Mouse (Mus musculus) spleen, adult 18-20 months (tissue): ENCODE results near the gene Plxna2.

Source experiments
- DNase-seq, 2 experiments: peaks; one replicate each; pipeline ENCODE4 v3.0.0; 2022; ENCODE audit warnings: mixed read lengths in 2 of 2

Plxna2 gene

GRCm38 (mm10) chr1:194617918-194618317, at the start of gene Plxna2:
TSS of gene Plxna2 (plus strand) at chr1:194618218.
- DNase-seq = no peak

- DNase-seq = no peak
These were observed 44.1 kb upstream of the Plxna2 start for GRCm38 (mm10) chr1:194573870-194574269.

- no peak for DNase-seq
These were observed 39.7 kb upstream of the Plxna2 start for GRCm38 (mm10) chr1:194578270-194578669.

GRCm38 (mm10) chr1:194580539-194580938, 37.5 kb upstream of the Plxna2 start:
- DNase-seq = no peak

GRCm38 (mm10) chr1:194586670-194587069, 31.3 kb upstream of the Plxna2 start:
- no peak for DNase-seq

GRCm38 (mm10) chr1:194587532-194587931, 30.5 kb upstream of the Plxna2 start:
- no peak for DNase-seq

- DNase-seq = no peak
These were observed 29.9 kb upstream of the Plxna2 start for GRCm38 (mm10) chr1:194587956-194588668.

GRCm38 (mm10) chr1:194588711-194589451, 29.1 kb upstream of the Plxna2 start:
- no peak for DNase-seq

GRCm38 (mm10) chr1:194593155-194593554, 24.9 kb upstream of the Plxna2 start:
- no peak for DNase-seq

GRCm38 (mm10) chr1:194607406-194608261, 10.4 kb upstream of the Plxna2 start:
- no peak for DNase-seq

GRCm38 (mm10) chr1:194610516-194610915, 7.5 kb upstream of the Plxna2 start:
- DNase-seq = no peak

- DNase-seq = no peak
These were observed 5.4 kb upstream of the Plxna2 start for GRCm38 (mm10) chr1:194612628-194613027.

- DNase-seq = no peak
These were observed 4.7 kb upstream of the Plxna2 start for GRCm38 (mm10) chr1:194613271-194613834.

GRCm38 (mm10) chr1:194613923-194614830, 3.8 kb upstream of the Plxna2 start:
- DNase-seq = no peak

- no peak for DNase-seq
These were observed 1.9 kb upstream of the Plxna2 start for GRCm38 (mm10) chr1:194616136-194616535.

- DNase-seq = peak in 1 of 2 experiments; percentile 19
These were observed 858 bp downstream of the Plxna2 start for GRCm38 (mm10) chr1:194618841-194619311.

GRCm38 (mm10) chr1:194619353-194620244, 1.6 kb downstream of the Plxna2 start:
- DNase-seq = peak; percentile 18 to 27

- no peak for DNase-seq
These were observed 2.4 kb downstream of the Plxna2 start for GRCm38 (mm10) chr1:194620245-194620991.

- no peak for DNase-seq
These were observed 4.2 kb downstream of the Plxna2 start for GRCm38 (mm10) chr1:194622174-194622573.

- DNase-seq = no peak
These were observed 4.7 kb downstream of the Plxna2 start for GRCm38 (mm10) chr1:194622677-194623076.
